Mouse (Mus musculus): Measurements from ENCODE around the gene Socs1. TPM values are rescaled to one million over a fixed set of nuclear protein-coding genes. Genes with fewer than 3 reads are reported as not detected.

The Socs1 gene
- polyA plus RNA-seq, 1 experiment from 2014 or later = 1.2 TPM

Other genes starting within 250 kb of the Socs1 start
- gene Dexi, start 242.5 kb downstream of the Socs1 start, polyA plus RNA-seq (2015; fragmentation: Nextera tagmentation; extraction: Ambion mirVana) = 3.0 and 3.5 TPM in 2 replicates
- gene Clec16a, start 240.2 kb downstream of the Socs1 start, polyA plus RNA-seq (2015; fragmentation: Nextera tagmentation; extraction: Ambion mirVana) = 12.8 and 14.1 TPM in 2 replicates
- not detected in 2 replicates for gene Tnp2, start 3.1 kb upstream of the Socs1 start, polyA plus RNA-seq (2015; fragmentation: Nextera tagmentation; extraction: Ambion mirVana)
- gene Prm3, start 5.4 kb upstream of the Socs1 start, polyA plus RNA-seq (2015; fragmentation: Nextera tagmentation; extraction: Ambion mirVana) = not detected in 2 replicates
- not detected in 2 replicates for gene Prm2, start 10.6 kb upstream of the Socs1 start, polyA plus RNA-seq (2015; fragmentation: Nextera tagmentation; extraction: Ambion mirVana)
- gene Prm1, start 20.3 kb upstream of the Socs1 start, polyA plus RNA-seq (2015; fragmentation: Nextera tagmentation; extraction: Ambion mirVana) = not detected in 2 replicates
- gene Gm11172, start 27.4 kb upstream of the Socs1 start, polyA plus RNA-seq (2015; fragmentation: Nextera tagmentation; extraction: Ambion mirVana) = not detected in 2 replicates
- 2.1 and 2.3 TPM in 2 replicates for gene Rmi2, start 49.5 kb upstream of the Socs1 start, polyA plus RNA-seq (2015; fragmentation: Nextera tagmentation; extraction: Ambion mirVana)

All from liver, embryonic 13.5 days (tissue).